Mouse (Mus musculus) ovary, adult 2 months (tissue): ENCODE results near the gene Skil. TPM values are rescaled to one million over a fixed set of nuclear protein-coding genes. Genes with fewer than 3 reads are reported as not detected.

Source experiments
- polyA plus RNA-seq: library from polyadenylated mRNA; depleted of rRNA; stranded (reverse); fragments of >200 nt; gene quantifications from 2 replicates; pipeline ENCODE4 v1.2.3, GENCODE M21; 2012; rRNA removed

The Skil gene
- polyA plus RNA-seq: 4.0 and 7.3 TPM in 2 replicates

DNA sequence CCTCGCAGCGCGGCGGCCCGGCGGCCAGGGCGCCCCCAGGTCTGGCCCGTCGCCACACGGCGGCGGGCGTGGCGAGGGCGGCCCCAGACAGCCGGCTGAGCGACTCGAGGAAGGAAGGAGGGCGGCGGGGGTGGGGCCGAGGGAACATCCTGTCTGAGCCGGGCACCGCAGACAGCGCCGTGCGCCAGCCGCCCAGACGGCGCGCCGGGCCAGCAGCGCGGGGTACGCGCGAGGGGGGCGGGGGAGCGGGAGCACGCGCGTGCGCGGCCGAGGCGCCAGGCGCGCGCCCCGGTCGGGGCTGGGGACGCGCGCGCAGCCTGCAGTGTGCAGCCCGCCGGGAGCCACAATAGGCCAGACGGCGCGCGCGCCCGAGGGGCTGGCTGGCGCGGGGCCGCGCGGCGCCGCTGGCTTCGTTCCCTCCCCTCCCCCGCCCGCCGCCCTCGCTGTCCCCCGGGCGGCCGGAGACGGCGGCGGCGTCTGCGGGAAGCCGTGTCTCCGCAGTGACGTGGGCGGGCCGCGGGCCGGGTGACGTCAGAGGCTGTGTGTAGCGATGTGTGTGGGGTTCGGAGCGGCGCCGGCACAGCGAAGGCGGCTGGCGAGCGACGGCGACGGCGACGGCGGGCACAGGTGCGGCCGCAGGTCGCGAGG lies at the start of gene Skil:
Skil (plus strand) TSS at position 528 of the 648 bp plus-strand sequence.

DNA sequence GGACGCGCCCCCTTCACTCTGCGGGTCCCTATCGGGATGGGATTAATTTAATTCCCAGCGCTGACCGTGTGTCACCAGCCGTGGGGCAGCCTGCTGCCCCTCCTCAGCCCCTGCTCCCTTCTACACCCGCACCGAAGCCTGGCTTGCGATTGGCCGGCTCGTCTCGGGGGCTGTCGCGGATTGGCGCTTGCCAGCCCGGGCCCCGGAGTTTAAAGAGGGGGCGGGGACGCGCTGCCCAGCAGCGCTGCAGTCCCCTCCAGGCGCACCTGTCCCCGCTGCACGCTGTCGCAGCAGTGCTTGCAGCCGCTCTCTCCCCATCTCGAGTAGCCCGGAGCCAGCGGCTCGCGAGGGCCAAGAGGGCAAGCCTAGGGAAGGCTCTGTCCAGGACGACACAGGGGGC lies 54.8 kb downstream of the Skil start, which contains the start of gene Cldn11:
Cldn11 (plus strand) TSS at position 215 of the 400 bp plus-strand sequence.

Other genes starting within 250 kb of the Skil start
- 3.1 and 4.4 TPM in 2 replicates for gene Gpr160, start 239.1 kb upstream of the Skil start, polyA plus RNA-seq
- 32.9 and 44.5 TPM in 2 replicates for gene Phc3, start 125.6 kb upstream of the Skil start, polyA plus RNA-seq
- 21.1 and 24.2 TPM in 2 replicates for gene Prkci, start 99.3 kb upstream of the Skil start, polyA plus RNA-seq
- gene Cldn11, start 54.9 kb downstream of the Skil start, polyA plus RNA-seq: 18.7 and 20.2 TPM in 2 replicates
- not detected in 2 replicates for gene Slc7a14, start 215.3 kb downstream of the Skil start, polyA plus RNA-seq